Mouse (Mus musculus) adrenal gland, adult 2 months (tissue): ENCODE data around the gene Pou3f3. TPM values are rescaled to one million over a fixed set of nuclear protein-coding genes. Genes with fewer than 3 reads are reported as not detected.

ENCODE experiments used
- DNase-seq: peaks from one replicate; pipeline ENCODE4 v3.0.0; 2021
- long read RNA-seq: library from polyadenylated mRNA; stranded (forward); transcript quantifications from one replicate; pipeline ENCODE4 v2.0.0, GENCODE M21; 2021
- polyA plus RNA-seq: library from polyadenylated mRNA; depleted of rRNA; stranded (reverse); fragments of >200 nt; gene quantifications from 2 replicates; pipeline ENCODE4 v1.2.3, GENCODE M21; 2012; rRNA removed
- total RNA-seq, 2 experiments: library from RNA; stranded (reverse); gene quantifications; 2 replicates each; pipeline ENCODE4 v1.2.3; 2021

Gene Pou3f3
- total RNA-seq (not detected), polyA plus RNA-seq (0.02 TPM in 2 replicates)
- long read RNA-seq: 0 reads

DNA sequence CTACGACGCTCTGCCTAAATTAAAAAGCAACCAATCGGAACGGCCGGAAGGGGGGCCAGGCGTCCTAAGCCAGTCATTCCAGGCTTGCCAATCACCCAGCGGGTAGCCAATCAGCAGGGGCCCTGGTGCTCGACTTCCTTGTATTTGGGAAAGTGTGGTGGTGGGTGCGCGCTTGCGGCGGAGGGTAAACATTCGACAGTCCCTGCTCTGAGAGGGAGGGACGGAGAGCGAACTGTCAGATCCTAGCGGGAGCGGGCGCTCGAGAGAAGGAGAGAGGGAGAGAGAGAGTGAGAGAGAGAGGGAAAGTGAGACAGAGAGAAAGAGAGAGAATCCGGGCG, at the start of gene Pou3f3:
TSS of gene Pou3f3 (plus strand) at position 191 of the 338 bp plus-strand sequence.
- DNase-seq: peak; percentile 53

DNA sequence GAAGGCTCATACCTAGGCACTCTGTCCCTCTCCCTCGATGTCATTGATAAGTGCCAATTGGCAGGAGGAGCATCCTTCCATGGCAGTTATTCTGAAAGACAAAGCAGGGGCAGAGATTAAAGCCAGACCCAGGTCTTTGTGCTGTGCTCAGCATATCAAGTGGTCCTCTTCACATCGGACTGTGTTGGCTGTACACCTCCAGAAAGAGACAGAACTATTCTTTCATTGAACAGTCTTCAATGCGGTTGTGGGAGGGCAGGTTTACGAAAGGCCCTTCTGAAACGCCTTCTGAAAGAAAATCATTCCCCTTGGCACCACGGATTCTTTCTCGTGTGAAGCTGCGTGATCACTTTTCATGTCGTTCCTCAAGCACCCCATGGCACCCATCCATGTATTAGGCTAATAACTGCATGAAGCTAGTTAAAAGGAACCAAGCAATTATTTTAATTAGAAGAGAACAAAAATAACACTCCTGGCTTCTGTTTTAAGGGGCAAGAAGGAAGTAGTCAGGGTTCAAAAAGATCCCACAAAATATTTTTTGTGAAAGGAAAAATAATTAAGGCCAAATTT, 47.1 kb upstream of the Pou3f3 start:
- no peak for DNase-seq

DNA sequence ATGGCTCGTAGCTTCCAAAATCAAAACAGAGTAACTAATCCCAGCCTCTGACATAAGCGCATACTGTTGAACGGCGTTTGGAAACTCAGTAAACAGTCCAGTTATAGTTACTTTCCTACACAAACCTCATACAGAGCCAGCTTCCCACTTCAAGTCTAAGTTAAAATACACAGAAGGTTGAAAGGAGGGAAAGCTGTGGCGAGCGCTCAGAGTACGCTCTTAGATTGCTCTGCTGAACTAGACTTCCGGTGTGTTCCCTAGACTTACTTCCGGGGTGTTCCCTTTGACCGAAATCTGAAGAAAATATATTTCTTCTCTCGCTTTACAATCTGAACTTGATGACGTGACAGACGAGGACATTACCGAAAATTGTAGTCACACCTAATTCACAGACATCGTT, 44.1 kb upstream of the Pou3f3 start:
- no peak for DNase-seq

DNA sequence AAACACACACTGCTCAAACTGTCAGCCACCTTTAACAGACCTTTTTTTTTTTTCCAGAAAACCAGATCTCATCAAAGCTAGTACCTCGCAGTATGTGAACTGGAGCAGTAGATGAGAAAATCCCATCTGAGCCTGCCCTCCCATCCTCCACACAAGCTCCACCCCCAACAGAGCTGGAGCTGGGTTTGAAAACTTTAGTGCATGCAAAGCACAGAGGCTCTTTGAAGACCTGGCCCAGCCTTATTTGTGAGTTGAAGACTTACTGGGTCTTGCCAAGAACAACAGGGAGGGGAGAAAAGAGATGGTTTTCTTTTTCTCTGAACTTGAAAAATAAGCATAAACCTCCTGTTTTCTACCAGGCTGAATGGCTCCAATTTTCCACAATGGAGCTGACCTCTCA, 28.0 kb upstream of the Pou3f3 start:
- no peak for DNase-seq

DNA sequence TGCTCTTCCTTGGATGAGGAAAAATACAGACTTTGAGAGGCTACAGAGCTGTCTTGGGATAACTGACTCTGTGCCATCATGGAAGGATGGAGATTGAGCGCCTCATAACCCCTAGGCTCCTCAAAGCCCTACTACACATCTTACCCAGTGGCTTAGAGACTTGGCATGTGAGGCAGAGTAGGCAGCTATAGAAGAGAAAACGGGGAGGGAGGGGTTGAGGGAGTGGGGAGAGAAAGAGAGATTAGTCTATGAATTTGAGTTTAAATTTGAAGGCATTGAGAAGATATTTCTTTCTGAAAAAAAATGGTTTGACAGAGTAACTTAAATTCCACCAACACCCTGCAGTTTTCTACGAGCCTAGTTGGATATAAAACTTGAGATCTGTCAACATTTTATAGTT, 14.9 kb upstream of the Pou3f3 start:
- no peak for DNase-seq

DNA sequence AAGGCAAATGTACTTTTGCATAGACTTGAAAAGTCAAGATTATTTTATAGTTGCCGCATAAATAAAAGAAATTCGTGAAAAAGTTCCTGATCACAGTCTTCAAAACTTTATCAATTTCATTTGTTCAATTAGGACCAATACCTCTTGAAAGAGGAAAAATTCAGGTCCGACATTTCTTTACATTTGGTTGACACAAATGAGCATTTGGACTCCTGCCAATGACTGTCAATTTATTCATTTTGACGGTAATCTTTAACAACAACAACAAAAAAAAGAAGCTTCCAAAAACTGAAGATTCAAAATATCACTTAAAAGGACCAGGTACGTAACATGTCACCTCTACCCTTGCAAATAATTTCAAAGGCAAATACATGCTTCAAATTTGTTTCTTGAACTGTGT, 13.8 kb upstream of the Pou3f3 start:
- DNase-seq: no peak

DNA sequence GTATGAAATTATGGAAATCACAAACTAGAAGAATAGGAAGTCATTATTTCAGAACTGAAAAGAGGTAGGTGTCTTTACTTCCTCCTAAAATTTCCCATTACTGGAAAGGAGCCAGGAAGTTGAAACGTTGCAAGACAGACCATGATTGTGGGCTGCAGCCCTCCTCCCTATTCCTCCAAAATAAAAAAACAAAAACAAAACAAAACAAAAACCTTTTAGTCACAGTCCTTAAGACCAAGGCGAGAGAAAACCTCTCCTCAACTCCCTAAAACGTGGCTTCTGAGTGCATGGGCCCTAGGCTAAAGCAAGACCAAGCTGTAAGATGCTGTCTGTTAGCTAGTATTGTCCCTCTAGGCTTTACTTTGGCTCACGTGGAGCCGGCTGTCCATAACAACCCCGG, 11.7 kb upstream of the Pou3f3 start:
- no peak for DNase-seq

DNA sequence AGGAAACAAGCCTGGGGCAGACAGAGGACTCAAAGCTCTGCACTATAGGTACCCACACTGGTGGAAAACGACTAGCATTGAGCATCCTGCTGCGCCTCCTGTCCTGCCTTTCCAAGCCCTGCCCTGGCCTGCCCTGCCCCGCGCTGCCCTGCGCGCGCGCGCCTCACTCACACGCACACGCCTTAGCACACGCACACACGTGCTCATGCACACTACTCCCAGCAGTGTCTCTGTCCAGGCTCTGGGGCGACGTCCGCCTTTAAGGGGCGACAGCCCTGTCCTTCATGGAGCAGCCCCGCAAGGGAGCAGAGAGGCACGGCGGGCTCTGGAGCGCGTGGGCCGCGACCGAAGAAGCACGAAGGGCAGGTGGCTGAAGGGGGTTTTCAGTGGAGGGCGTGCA, 11.2 kb upstream of the Pou3f3 start:
- no peak for DNase-seq

DNA sequence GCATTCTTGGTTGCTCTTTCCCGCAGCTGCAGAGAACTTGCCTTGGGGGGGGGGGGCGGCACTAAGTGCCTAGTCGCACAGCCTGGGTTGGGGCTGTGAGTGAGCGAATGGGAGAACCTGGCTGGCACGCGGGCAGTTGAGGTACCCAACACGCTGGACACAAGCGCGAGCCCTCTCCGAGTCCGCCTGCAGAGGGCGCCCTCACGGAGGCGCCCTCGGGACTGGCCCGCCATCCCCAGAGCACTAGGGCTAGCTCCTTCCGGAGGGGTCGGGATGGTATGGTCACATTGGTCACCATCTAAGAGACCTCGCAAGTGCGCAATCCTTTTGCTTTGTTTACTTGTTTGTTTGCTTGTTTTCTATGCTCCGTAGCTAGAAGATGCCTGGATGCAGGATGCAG, 10.8 kb upstream of the Pou3f3 start:
- no peak for DNase-seq

DNA sequence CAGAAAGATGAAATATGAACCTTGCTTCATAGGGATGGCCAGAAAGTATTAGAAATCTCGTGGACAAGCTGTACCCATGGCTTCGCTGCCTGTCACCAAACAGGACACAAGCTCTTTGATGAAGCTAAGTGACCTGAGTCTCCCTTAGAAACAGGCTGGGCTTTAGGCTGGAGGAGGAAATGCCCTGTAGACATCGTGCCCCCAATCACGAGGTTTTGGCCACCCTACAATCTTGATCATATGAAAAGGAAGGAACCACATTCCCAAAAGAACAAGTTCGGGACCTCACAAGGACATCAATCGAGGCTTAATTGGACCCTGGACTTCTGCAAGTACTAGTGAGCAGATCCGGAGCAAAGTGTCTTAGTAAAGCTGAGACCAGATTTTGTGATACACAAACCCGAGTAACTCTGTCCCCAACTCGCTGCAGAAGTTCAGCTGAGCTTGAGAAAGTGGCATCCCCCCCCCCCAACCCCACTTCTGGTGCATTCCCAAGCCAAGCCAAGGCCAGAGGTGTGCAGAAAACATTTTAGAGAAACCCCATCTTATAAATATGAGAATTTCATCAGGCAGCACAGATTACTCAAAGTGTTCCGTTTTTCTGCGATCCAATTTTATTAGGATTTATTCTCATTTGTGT, 10.1 kb upstream of the Pou3f3 start:
- DNase-seq: no peak

DNA sequence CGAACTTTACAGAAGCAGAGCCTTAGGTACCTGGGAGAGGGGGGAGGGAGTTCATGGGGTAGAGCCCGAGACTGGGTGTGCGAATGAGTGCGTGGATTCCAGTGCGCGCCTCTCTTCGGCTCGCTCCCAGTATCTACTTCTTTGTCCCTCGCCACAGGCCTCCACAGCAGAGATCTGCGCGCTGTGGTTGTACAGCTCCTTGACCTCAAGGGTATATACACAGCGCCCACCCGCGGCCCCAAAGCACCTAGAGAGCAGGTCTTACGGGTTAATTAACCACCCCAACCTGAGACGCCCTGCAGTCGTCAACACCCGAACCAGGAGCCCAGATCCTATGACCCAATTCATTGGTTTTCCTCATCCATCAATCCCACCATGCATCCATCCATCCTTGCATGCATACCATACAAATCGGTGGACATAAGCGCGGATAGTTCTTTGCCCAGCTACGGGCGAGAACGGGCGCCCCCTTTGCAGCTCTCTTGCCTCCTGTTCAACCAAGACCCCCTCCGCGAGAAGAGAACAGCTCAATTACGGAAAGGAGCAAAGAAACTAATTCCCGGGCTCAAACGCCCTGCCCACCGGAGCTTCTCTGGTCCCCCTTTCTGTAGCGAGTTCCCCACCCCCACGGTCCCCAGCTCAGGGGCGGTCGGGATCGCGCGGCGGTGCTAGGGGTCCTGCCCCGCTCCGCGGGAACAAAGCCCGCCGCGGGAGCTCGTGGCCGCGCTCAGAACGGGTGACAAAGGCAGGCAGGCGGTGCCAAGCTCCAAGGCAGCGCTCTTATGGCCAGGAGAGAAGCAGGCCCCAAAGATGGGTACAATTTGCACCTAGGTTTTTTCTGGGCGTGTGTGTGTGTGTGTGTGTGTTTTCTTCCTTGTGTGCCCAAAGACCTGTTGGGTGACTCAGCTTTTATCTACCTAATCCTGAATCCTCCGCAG, 9.1 kb upstream of the Pou3f3 start:
- DNase-seq: no peak

DNA sequence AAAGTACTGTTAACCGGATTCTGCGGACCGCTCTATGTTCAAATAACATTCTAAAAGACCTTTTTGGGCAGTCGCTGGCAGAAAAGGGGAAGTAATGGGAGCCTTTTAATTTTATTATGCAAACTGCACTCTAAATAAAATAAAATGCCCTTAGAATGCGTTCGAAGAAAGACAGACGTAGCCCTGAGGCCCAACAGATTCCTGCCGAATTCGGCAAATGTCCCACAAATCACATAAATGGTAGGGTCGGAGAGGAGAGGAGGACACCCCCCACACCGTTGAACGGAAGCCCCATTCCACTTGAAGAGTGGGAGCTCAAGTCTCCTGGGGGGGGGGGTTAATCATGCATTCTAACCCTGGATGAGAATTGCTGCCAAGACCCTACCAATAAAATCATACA, 8.3 kb upstream of the Pou3f3 start:
- DNase-seq: no peak

DNA sequence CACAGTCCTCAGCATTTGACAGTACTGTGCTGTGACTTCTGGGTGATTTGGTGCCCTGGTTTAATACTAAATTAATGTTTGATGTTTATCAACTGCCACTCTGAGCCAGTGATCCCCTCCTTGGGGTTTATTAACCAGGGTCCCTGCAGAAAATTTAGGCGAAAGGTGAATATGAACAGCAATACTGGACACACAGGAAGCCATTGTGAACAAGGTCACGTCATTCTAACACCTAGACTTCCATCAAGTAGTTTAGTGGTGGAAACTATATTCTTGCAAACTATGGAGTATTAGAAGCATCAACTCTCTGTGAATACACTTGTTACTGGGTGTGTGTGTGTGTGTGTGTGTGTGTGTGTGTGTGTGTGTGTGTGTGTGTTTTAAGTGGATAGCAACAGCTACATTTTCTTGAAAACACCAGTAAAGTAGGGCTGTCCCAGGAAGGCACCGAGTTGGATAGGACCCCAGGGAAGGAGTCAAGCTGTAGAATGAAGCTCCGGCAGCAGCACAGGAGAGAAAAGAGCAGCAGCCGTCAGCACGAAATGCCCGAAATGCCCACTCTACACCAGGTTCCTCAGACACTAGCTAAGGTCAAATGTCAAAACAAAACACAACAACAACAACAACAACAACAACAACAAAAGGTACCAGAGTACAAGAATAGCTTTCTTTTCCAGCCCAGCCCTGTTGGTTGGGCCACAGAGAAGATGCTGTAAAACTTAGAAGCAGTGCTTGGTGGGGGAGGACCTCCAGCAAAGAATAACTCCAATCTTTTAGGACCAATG, 7.6 kb upstream of the Pou3f3 start:
- DNase-seq: no peak

DNA sequence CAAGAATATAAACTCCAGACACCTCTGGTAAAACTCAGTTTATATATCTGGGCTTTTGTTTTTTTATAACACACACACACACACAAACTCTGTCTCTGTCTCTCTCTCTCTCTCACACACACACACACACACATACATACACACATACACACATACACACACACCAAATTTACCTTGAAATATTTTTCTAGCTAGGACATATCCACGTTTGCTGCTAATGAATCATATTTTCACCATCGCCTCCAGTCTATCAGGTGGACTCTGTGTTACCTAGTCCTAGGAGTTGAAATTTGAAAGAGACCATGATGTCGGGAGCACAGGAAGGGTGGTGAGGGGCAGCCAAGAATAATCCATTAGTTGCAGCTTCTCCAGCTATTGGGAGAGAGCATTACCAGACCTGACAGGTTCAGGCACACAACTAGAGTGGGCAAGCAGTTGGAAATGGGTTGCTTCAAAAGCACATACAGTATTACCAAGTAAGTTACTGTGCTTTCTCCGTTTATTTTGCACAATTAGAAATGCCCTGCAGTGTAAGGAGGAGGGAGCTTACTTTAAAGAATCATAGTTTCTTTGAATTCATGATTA, 6.9 kb upstream of the Pou3f3 start:
- DNase-seq: no peak

DNA sequence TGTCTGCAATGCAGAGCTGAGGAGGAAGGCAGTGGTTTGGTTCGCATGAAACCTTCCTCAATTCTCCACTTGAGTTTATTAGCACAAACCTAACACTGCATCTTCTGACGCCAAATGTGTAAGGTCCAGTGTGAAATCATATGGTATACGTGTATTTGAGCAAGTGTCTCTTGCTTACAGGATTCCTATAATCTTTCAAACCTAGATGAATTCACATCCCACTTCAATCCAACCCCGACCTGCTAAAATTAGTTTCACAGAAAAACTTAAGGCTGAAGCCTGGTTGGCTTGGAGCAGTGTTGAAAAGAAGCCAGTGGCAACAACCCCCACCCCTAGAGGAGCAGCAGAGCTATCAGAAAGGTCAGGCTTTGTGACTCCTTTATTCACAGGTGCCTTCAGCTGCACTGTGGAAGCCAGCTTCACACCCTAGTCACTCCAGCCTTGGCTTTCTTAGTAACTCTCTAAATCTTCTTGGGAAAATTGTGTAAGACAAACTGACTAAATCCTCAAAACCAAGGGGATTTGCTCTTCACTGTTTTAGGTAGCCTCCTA, 5.5 kb upstream of the Pou3f3 start:
- no peak for DNase-seq

DNA sequence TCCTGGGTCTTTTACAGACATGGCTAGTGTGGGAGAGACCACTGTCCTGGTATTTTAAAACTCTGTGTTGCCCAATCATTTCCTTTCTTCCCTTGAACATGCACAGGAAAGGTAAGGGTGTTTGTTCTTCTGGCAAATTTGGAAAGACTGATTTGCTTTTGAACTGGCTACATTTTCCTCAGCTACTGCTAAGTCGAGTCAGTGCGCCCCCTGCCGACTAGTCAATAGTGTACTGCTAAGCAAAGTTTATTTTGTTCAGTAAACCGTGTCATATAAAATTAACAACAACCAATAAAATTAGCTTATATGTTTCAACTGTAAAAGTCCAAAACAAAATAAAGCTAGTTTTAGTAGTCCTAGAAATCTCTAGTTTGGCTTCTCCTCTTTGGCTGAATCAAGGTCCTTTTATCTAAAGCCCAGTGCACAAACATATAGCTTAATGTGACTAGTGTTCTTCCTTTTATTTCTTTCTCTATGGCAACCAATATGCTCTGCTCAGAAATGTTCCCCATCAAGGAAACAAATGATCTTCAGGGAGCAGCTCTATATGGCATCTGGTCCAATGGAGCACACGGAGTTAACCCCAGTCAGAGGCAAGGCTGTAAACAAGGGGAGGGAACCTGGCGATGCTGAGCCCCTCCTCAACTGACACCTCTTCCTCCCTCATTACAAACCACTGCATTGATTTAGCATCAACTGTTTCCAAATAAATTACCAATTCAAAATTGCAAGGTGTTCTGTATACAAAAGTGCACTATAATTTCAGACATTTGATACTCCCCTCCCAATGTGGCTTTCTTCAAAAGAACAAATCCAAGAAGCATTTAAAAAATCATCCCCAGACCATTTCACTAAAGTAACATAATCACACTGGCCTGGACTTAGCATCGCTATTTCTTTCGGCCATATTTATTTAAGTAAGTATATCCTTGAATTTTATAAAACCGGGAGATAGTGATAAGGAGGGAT, 4.1 kb upstream of the Pou3f3 start:
- DNase-seq: peak; percentile 33

DNA sequence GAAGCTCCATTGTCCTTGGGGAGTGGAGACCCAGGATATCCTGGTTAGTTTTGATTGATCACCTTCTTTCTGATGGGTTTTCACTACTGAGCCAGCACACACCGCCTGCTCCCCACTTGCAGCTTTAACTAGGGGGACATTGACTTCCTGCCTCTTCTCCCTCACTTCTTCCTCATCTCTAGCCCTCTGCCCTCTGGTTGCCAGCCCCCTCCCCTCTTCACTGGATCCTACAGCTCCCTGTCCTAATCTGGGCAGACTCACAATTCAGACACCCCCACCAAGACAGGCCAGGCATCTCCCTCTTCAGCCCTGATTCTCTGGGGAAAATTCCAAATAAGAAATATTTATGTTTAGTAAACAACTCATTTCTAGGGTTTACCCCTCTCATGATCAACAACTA, 3.3 kb upstream of the Pou3f3 start:
- DNase-seq: no peak

DNA sequence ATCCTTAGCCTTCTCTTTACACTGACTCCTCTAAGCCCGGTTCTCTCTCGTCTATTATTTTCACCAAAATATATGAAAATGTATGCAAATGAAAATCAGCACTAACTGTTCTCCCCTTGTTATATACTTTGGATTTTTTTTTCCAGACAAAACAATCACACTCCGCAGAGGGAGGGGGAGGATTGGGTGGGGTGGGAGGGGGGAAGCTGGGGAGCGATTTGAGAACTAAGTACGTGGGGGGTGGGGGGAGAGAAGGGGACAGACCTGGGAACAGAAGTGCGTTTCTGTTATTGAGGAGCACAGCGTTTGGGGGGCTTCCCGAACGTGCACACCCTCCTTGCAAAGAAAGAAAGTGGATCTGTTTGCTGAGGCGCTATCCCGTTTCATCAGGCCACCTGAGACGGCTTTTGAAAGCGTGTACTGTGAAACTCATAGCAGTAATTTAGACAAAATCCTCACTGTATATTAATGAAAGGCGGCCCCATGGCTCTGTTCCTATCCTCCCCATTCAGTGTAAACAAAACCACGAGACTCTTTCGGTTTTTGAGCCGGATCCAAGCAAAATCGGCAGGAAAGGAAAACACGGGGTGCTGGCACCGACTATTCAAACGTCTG, 2.4 kb upstream of the Pou3f3 start:
- no peak for DNase-seq

DNA sequence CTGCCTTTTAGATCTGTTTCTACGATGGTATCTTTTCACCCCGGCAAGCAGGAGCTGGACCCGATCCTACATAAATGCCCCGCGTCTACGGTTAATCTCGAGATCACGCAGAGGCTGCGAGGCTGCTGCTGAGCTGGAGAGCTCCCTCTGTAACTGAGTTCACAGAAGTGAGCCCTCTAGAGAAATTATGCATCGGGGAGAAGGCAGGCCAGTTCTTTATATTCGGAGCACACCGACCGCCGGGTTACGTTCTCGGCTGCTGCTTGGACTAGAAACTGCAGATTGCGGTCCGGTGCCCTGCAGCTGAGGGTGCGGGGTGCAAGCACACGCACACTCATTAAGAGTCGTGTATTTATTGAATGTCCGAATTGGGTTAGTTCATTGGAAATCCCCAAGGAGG, 1.7 kb upstream of the Pou3f3 start:
- peak; percentile 18 for DNase-seq

DNA sequence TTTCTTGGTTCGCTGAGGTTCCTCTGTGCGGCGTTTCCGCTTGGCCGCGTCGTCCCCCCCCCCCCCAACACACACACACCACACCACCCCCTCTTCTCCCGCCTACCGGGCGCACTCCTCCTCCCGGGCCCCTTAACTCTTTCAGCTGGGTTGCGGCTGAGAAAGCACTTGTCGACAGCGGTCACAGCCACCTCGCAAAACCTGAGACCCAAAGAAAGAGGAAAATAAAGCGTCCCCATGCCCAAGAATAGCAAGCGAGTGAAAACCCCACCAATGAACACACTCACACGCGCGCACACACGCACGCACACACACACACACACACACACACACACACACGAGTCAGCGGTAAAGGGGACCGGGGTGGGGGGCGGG, 1.3 kb upstream of the Pou3f3 start:
- peak; percentile 9 for DNase-seq
